Mouse (Mus musculus): ENCODE data around the gene Nab2.

DNA sequence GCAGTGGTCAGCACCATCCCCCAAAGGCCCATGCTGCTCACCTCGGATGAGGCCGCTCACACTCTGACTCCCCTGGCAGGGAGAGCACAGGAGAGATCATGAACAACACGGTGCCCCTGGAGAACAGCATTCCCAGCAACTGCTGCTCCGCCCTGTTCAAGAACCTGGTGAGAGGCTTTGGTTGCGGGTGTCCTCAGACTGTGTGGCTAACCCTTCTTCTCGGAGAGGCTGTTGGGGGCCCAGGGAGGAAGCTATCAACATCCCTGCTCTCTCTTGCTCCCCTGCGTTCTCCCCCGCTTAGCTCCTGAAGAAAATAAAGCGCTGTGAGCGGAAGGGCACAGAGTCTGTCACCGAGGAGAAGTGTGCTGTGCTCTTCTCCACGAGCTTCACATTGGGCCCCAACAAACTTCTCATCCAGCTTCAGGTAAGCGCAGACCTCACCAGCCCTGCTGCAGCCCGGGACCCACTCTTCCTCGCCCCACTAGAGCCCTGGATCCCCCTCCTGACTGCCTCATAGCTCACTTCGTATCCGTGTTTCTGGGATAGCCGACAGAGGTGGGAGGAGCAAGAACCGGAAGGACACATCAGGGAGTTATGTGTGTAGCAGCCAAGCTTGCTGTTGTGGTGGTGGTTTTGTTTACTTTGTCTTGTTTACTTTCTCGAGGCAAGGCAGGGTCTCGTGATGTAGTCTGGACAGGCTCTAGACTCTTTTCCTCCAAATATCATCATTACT lies 15.3 kb downstream of the Nab2 start:
- TF ChIP-seq CTCF (IDR thresholded peaks at IDR 0.05; ENCODE audit: borderline replicate concordance, control insufficient read depth, extremely low read depth, insufficient read depth, low read length, poor library complexity), result no peak
- TF ChIP-seq POLR2A (IDR thresholded peaks at IDR 0.05; ENCODE audit: control insufficient read depth, extremely low read depth, insufficient read depth, low read length, poor library complexity), result no peak
